Mouse (Mus musculus): ENCODE measurements around the gene Ly9.

Gene Ly9

GRCm38 (mm10) chr1:171607176-171607575 is at the start of gene Ly9:
Ly9 (minus strand) TSS chr1:171607410.
- WGBS, result 81% methylated on average over 9 of the region's 9 CpGs

GRCm38 (mm10) chr1:171652734-171653133 is 45.5 kb upstream of the Ly9 start, which contains the start of gene Slamf7:
Slamf7 (minus strand) TSS chr1:171653035.
- 95% methylated on average over 5 of the region's 5 CpGs for WGBS

GRCm38 (mm10) chr1:171648840-171649239 is 41.6 kb upstream of the Ly9 start:
- 67% methylated on average over 8 of the region's 8 CpGs for WGBS

GRCm38 (mm10) chr1:171647716-171648115 is 40.5 kb upstream of the Ly9 start:
- 83% methylated on average over 5 of the region's 5 CpGs for WGBS

DNA sequence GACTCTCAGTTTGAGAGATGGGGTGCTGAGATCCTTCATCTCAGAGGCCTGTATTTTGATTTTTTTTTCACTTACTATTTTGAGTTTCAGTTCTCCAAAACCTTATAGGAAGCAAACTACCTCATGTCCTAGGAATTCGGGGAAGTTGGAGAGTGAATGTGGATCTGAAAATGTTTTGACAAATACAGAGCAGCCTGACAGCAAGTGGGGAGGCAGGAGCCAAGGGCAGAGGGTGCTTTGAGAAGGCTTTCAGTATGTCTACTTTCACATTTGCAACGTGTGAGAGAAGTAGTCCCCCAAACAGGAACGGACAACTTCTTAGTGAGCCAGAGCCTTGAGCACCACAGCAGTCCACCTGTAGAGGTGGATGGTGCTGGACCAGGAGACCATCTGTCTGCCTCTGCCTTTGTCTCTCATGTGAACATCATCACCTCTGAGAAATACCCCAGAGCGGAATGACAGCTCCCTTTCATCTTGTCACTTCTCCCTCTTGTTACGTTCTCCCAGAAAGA is 39.3 kb upstream of the Ly9 start:
- WGBS, result 77% methylated on average over 5 of the region's 5 CpGs

GRCm38 (mm10) chr1:171643612-171644011 is 36.4 kb upstream of the Ly9 start:
- 79% methylated on average over 7 of the region's 7 CpGs for WGBS

- 92% methylated on average over 6 of the region's 6 CpGs for WGBS
These were observed 33.6 kb upstream of the Ly9 start for GRCm38 (mm10) chr1:171640796-171641195.

GRCm38 (mm10) chr1:171638686-171639085 is 31.5 kb upstream of the Ly9 start:
- 46% methylated on average over 2 of the region's 2 CpGs for WGBS

- 78% methylated on average over 8 of the region's 8 CpGs for WGBS
These were observed 29.9 kb upstream of the Ly9 start for GRCm38 (mm10) chr1:171637101-171637500.

DNA sequence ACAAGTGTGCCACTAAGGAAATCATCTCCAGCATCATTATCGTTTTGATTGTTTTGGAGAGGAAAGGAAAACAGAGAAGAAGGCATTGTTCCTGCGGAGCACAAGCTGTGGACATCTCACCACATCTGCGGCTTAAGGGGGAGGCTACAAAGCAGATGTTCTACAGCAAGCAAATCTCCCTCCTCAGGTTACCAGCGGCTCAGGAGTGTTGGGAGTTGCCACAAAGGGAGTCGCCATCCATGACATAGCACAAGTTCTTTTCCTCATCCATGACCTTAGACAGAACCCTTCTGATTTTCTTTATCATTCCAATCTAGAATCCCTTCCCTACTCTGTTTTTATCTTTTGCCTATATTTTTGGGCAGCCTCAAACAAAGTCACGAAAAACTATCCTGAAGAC is 28.5 kb upstream of the Ly9 start:
- WGBS, result 80% methylated on average over 6 of the region's 6 CpGs

DNA sequence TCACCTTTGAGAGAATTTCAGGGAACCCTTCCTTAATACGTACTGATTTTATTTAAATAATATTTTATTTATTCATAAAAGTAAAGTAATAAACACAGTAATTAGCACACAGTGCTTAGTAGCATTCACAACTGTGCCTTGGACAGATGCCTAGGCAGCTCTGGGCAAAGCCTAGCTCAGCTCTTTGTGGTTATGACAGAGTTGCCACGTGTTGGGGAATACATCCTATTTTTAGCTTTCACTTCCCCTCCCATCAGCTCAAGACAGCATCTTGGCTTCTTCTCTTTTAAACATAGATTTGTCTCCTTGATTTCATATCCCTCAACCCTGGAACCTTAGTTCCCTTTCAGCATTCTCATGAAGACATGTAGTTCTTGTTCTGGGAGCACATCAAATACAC is 24.2 kb upstream of the Ly9 start:
- 33% methylated on average over 2 of the region's 2 CpGs for WGBS

DNA sequence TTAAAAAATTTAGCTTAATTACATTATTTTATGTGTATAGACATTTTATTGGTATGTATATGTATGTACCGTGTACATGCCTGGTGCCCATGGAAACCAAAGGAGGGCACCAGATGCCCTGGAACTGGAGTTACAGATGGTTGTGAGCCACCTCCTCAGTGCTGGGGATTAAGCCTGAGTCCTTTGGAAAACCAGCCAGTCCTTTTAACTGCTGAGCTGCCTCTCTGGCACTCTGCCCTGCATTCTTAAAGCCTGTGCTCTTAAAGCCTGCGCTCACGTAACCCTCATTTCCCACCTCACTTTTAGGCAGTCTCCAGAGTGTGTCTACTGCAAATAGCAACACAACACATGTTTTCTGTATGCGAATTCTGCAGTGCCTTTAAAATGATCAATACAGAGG is 23.7 kb upstream of the Ly9 start:
- WGBS, result 33% methylated on average over 4 of the region's 4 CpGs

GRCm38 (mm10) chr1:171630041-171630440 is 22.8 kb upstream of the Ly9 start:
- WGBS, result 80% methylated on average over 7 of the region's 7 CpGs

DNA sequence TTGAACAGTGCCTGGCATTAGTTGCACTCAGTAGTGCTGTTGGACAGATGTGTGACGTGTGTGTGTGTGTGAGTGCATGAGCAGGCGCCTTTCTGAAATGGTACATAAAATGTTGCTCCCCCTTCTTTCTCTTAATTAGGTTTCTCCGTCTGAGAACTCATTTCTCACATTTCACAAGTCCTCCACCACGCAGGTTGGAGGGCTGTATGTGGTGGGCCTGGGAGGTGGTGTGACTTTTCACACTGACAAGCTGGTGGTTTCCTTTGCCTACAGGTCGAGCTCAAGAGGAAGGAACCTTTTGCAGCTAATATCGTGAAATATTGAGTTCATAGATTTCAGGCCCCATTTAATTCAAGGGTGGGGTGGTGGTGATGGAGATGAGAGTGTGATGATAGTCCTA is 22.0 kb upstream of the Ly9 start:
- 81% methylated on average over 6 of the region's 6 CpGs for WGBS

DNA sequence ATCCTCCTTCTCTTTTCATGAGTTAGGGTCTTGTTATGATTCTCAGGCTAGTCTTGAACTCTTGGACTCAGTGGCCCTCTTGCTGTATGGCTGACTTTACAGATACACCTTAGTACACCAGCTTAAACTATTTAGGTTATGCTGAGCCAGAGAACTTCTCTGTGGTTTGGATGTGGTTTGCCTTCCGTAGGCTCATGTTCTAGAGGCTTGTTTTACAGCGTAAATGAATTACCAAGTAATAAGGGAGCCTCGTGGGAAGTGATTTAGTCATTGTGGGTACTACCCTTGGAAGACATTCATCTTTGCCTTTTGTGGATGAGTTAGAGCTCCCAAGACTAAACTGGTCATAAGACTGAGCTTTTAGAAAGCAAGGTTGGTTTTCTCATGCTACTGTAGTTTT is 20.6 kb upstream of the Ly9 start:
- 51% methylated on average over 3 of the region's 3 CpGs for WGBS

GRCm38 (mm10) chr1:171620091-171620490 is 12.9 kb upstream of the Ly9 start:
- 92% methylated on average over 6 of the region's 6 CpGs for WGBS

- 67% methylated on average over 3 of the region's 3 CpGs for WGBS
These were observed 12.4 kb upstream of the Ly9 start for GRCm38 (mm10) chr1:171619645-171620044.

DNA sequence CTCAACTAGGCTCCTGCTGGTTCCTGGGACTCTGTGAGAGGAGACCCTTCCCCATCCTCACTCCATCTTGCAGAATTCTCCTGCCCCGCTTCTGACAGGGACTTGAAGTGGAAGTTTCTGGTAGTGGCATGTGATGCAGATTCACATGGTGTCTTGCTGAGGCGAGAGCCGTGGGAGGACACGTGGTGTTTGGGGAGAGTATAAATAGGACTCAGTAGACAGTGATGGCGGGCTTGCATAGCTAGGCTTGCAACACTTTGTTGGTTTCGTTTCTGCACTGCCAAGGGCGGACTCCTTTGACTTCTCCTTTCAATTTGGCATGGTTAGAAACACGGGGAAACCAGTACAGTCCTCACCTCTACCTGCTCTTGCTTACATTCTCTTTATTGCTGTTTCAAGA is 11.8 kb upstream of the Ly9 start:
- WGBS, result 52% methylated on average over 8 of the region's 8 CpGs

DNA sequence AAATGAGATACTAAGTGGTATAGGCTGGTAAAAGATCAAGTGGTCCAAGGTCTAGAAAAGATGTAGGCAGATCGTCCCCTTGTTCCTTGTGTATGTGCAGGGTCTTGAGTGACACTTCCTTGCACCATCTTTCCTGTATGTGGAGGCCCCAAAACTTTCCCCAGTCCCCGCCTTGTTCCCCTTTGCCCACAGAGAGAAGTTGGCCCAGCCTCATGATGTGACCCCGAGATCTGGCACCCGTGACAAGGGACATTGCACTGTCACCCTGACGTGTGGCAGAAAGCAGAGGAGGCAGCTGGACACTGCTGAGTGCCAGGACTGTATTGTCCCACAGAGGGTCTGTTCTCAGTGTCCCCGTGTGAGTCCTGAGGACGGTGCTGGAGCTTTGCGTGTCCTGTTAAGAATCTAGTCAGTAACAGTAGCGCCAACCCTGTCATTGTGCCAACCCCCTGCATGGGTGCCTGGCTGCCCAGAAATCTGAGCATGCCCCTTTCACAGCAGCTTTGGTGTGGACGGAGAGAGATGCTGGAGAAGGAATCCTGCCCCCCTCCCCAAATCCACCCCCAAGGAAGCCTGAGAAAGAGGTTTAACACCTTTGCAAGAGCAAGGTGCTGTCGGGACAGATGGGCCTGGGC is 9.8 kb upstream of the Ly9 start:
- WGBS, result 66% methylated on average over 11 of the region's 11 CpGs

GRCm38 (mm10) chr1:171613962-171614361 is 6.8 kb upstream of the Ly9 start:
- WGBS, result 39% methylated on average over 2 of the region's 2 CpGs

DNA sequence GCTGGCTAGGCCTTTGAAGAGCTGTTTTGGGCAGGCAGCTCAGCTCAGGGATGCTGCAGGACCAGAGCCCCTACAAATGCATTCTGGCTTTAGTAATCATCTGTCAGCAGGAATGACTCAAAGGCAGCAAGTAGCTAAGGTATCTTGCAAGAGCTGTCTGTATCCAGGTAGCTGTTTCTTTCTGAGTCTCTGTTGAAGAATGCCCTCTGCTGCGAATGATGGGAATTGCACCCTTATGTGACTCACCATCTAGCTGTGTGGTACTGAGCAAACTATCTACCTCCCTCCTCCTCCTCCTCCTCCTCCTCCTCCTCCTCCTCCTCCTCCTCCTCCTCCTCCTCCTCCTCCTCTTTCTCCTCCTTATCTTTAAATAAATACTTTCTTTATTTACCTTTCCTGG is 3.6 kb upstream of the Ly9 start:
- WGBS, result 35% methylated on average over 1 of the region's 1 CpGs

DNA sequence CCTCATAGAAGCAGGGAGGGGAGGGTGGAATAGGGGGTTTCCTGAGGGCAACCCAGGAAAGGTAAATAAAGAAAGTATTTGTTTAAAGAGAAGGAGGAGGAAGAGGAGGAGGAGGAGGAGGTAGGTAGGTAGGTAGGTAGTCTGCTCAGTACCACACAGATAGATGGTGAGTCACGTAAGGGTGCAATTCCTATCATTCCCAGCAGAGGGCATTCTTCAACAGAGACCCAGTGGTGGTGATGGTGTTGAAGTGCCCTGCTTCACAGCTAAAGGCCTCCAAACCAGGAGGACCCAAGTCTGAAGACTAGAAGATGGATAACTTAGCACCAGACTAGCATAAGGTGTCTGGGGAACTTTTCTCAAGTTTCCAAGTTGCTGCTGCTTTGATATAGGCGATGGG is 2.8 kb upstream of the Ly9 start:
- 98% methylated on average over 2 of the region's 2 CpGs for WGBS

GRCm38 (mm10) chr1:171606656-171607055 is 554 bp downstream of the Ly9 start:
- WGBS, result 76% methylated on average over 3 of the region's 3 CpGs

DNA sequence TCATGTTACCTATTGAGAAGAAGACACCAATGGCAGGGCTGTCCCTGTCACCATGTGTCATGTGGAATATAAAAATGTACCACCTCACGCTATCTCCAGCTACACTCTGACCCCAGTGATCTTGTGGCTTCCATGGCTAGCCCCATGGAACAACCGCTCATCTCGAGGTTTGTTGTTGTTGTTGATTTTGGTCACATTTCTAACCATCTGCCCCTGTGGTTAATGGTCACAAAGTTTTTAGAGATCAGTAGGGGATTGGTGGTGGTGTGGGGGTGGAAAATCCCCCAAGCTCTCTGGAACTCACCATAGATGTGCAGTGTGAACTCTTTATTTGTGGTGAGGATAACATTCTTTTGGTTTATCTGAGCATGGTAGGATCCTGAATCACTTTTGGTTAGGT is 2.5 kb downstream of the Ly9 start:
- WGBS, result 88% methylated on average over 3 of the region's 3 CpGs

All from cerebral cortex, adult 2 months (tissue).